Mouse (Mus musculus) E14TG2a.4 (cell line): ENCODE data around the gene Pigz.

ENCODE experiments used
- H3K27me3 ChIP-seq: 2 replicates; pipeline ENCODE4 v1.6.1; 2014; ENCODE audit warnings: low read length, control low read depth; ENCODE audit not compliant: insufficient read depth
- H3K36me3 ChIP-seq: 2 replicates; pipeline ENCODE4 v1.6.1; 2014; ENCODE audit warnings: low read length, control low read depth; ENCODE audit not compliant: insufficient read depth
- H3K4me1 ChIP-seq: replicated peaks from 2 replicates; pipeline ENCODE4 v1.6.1; 2014; ENCODE audit warnings: low read depth, low read length, control low read depth
- H3K4me3 ChIP-seq: replicated peaks from 2 replicates; pipeline ENCODE4 v1.5.1; 2014; ENCODE audit warnings: mild to moderate bottlenecking, low read length
- H3K9me3 ChIP-seq: 2 replicates; pipeline ENCODE4 v1.6.1; 2014; ENCODE audit warnings: low read length, control low read depth
- CTCF ChIP-seq: conservative IDR thresholded peaks from 2 replicates; pipeline ENCODE4 v1.5.1; 2014; ENCODE audit warnings: low read length
- NANOG ChIP-seq: IDR thresholded peaks from 2 replicates; pipeline ENCODE4 v1.6.1; 2014; ENCODE audit warnings: borderline replicate concordance, low read length, mixed read lengths
- POU5F1 ChIP-seq: IDR thresholded peaks from 2 replicates; pipeline ENCODE4 v1.6.1; 2014; ENCODE audit warnings: low read length, borderline replicate concordance

The Pigz gene

DNA sequence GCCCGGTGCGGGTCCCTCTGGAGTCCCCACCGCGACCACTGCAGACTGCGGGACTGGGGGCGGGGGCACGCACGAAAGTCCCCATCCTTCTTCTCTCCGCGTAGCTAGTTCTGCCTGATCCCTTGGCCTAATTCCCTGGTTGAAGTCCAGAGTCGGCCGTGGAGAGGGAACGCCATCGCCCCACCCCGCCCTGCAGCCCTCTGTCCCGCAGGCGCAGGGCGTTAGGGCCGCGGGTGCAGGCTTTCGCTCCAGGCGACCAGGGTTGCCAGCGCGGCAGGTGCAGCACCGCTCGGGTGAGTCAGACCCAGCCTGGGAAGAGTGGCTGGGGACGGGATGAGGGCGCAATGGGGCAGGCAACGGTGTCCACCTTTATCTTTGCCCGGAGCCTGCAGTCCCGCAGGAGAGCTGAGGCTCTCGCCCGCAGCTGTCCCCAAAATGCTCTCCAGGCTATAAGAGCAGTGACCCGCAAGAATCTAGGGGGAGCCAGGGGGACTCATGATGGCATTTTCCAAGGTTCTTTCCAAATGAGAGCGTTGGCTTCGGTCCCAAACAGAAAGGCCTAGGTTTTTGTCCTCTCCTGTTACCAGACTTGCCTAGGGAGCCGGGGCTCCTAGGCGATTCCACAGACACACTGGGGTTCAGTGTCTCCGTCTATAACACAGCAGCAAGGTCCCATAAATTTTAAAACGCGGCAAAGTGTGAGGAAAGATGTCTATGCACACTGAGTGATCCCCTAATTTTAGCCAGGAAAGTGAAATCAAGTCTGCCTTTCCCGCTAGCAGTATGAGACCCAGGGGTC lies at the start of gene Pigz:
Pigz (plus strand) TSS at position 101 of the 799 bp plus-strand sequence.
- Histone ChIP-seq H3K27me3 (peaks cover 61% of the 10 kb centered on the region), H3K4me1 (peaks cover 65% of the 10 kb centered on the region), H3K9me3 (no peaks in the 10 kb centered on the region), H3K36me3 (no peaks in the 10 kb centered on the region), H3K4me3 (peak within 1 kb of the TSS; percentile 83)
- no peak for TF ChIP-seq POU5F1

DNA sequence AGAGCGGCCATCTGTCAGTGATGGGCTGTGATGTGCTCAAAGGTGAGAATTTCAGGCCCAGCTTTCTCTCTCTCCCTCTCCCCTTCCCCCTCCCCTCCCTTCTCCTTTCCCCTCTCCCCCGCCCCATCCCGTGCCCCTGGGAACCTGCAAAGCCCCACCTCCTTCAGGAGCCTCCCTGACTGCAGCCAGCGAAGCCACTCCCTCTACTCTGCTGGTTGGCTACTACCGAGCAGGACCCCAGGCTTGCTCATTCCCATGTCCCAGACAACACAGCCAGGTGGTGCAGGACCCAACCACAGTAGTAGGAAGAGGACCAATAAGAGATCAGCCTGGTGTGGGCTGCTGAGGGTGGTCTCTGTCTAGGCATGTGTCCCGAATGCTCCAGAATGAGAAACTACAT lies 49.7 kb upstream of the Pigz start:
- Histone ChIP-seq H3K36me3 (no peaks in the 10 kb centered on the region), H3K4me1 (peaks cover 74% of the 10 kb centered on the region), H3K27me3 (peaks cover 89% of the 10 kb centered on the region), H3K4me3 (peak overlapping the region; percentile 62), H3K9me3 (no peaks in the 10 kb centered on the region)
- TF ChIP-seq NANOG (no peak), POU5F1 (no peak), CTCF (no peak)

DNA sequence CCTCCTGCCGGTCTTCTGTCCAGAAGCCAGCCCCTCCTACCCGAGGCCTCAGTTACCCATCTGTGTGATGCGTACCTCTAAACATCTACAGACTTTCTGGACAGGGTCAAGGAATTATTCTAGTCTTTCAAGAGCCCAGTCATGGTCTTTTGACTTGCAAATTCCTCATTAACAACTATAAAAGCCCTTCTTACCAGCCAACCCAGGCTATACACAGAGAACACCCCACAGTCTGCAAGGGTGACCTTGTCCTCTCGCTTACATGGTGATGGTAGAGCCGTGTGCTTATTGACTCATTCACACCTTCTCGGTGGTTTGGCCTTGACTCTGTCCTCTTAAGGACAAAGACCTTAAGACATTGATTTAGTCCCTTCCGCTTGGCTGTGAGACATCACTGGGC lies 42.7 kb upstream of the Pigz start:
- no peaks in the 10 kb centered on the region for H3K36me3 ChIP-seq
- peak overlapping the region; percentile 66; the same call in 1 of the 2 replicates for H3K4me3 ChIP-seq
- H3K4me1 ChIP-seq, result peaks cover 100% of the 10 kb centered on the region
- TF ChIP-seq POU5F1, result peak; percentile 61; the same call in 1 of the 2 replicates
- TF ChIP-seq NANOG, result peak; percentile 91
- TF ChIP-seq CTCF, result no peak
- H3K9me3 ChIP-seq, result no peaks in the 10 kb centered on the region
- peaks cover 66% of the 10 kb centered on the region for H3K27me3 ChIP-seq

DNA sequence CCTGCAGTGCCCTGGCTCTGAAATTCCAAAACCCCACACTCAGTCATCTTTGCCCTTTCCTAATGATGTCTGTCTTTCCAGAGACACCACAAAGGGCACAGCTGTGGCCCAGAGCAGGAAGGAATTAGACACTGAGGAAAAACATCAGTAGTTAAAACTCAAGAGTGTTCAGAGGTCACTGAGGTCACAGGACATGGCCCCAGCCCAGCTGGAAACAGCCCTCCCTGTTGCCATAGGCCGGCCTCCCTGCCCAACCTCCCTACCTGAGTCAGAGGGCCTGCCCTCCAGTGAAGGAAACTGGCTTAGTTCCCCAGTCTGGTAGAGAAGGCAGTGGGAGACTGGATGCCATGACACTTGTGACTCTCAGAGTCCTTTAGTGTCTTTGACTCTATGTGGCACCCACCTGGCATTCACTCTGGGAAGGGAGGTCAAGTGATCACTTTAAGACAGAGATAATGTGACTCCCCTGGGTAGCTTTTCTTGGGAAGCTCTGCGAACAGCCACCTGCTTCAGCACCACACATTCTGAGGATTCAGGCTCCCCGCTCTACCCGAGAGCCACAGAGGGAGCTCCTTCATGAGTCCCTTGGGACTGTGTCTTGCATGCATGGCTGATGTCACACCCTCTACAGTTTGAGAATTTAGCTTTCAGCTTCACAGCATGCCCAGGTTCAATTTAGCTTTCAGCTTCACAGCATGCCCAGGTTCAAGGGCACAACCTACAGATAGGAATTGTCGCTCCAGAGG lies 40.1 kb upstream of the Pigz start:
- peaks cover 55% of the 10 kb centered on the region for H3K27me3 ChIP-seq
- no peaks in the 10 kb centered on the region for H3K36me3 ChIP-seq
- no peak overlapping the region for H3K4me3 ChIP-seq
- TF ChIP-seq POU5F1 (no peak), NANOG (peak; percentile 49; the same call in 1 of the 2 replicates)
- no peaks in the 10 kb centered on the region for H3K9me3 ChIP-seq
- peaks cover 100% of the 10 kb centered on the region for H3K4me1 ChIP-seq

DNA sequence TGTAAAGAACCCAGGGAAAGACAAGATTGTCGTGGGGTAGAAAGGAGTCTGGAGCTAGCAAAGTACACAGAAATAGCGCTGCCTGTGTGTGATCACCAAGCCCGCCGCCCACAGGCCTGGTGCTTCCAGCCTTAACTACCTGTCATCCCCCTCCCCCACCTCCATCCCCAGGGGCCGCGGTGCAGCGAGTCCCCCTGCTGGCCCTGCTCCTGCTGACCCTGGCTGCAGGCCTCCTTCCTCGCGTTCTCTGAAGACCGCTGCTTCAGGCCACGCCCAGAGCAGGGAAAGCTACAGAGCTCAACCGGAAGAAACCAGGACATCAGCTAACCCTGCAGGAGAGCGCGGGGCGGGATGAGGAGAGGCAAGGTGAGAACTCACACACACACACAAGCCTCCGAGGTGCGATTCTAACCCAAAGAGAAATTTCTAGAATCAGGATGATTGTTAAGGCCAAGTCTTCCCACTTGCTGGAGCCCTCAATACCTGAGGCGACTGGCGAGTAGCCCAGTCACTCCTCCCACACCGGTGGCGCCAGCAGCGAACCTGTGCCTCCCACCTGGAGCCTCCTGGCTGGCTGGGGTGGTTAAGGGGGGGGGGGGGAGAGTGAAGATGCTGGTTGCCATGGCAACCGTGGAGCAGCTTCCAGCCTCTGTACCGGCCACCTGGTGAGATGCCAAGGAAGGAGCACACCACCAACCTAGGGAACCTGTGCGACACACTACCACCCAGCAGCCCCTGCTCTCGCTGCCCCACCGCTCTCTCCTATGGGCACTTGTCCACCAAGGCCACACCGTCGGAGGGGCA lies 36.5 kb upstream of the Pigz start:
- no peak for TF ChIP-seq CTCF
- TF ChIP-seq NANOG, result no peak
- no peak for TF ChIP-seq POU5F1
- Histone ChIP-seq H3K4me3 (peak overlapping the region; percentile 48), H3K27me3 (peaks cover 31% of the 10 kb centered on the region), H3K4me1 (peaks cover 83% of the 10 kb centered on the region), H3K9me3 (no peaks in the 10 kb centered on the region), H3K36me3 (no peaks in the 10 kb centered on the region)

DNA sequence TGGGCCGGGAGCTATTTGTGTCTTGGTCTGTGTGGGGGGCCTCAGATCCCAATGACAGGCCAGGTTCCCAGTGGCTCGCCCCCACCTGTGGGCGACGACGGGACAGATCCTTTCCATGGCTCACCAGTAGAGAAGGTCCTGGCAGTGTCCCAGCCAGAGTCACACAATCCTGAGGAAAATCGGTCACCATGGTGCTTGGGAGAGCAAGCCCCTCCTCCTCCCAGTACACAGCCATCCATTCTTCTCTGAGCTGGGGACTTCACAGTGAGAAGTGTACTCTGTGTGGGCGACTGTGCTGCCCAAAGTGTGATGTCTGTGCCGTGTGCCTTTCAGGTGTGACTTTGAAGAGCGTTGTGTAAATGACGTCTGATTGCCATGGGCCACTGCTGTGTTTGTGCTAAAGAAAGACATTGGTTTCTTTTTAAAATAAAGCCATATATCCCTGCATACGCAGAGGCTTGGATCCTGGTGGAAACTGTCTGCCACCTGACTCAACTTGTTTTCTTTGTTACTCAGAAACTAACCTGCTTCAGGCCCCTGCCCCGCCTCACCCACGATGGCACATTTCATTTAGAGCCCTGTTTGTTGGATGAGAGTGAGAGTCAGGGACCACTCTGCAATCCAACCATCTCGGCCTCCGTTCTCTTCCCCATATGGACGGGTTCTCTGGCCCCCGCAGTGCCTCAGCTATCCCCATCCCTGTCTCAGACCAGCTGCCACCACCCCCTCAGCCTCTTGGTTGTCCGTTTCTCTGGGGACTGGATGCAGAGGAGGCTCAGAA lies 34.9 kb upstream of the Pigz start:
- no peak overlapping the region for H3K4me3 ChIP-seq
- no peaks in the 10 kb centered on the region for H3K9me3 ChIP-seq
- H3K27me3 ChIP-seq, result peaks cover 27% of the 10 kb centered on the region
- TF ChIP-seq CTCF (no peak), NANOG (no peak), POU5F1 (no peak)
- H3K4me1 ChIP-seq, result peaks cover 76% of the 10 kb centered on the region
- H3K36me3 ChIP-seq, result no peaks in the 10 kb centered on the region

DNA sequence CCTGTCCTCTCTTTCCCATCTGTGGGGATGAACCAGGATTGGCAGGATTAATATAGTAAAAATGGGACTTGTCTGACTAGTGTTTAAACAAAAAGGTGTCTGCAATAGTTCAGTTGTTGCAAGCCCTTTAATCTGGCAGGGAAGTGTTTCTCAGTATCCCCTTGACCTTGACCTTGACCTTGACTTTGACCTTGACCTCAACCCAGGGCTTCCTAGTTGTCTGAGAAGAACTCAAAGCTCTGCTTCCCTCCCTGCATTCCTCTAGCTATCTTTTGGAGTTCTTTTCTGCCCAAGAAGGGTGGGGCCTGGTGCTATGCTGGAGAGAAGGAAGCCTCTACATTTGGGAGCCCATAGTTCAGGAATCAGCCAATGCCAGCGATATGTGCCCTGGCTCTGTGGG lies 31.8 kb upstream of the Pigz start:
- no peak overlapping the region for H3K4me3 ChIP-seq
- TF ChIP-seq NANOG, result no peak
- no peak for TF ChIP-seq CTCF
- TF ChIP-seq POU5F1, result no peak
- H3K9me3 ChIP-seq, result no peaks in the 10 kb centered on the region
- no peaks in the 10 kb centered on the region for H3K36me3 ChIP-seq
- H3K4me1 ChIP-seq, result peaks cover 70% of the 10 kb centered on the region
- peaks cover 25% of the 10 kb centered on the region for H3K27me3 ChIP-seq
